17 mouse cellular contexts compared by ENCODE assay signal in genomic region chr2:164183340-164183739, GRCm38 (mm10). TPM values are rescaled to one million over a fixed set of nuclear protein-coding genes. Genes with fewer than 3 reads are reported as not detected.
"Had no signal": no experiment of that assay in that cellular context is flagged by ENCODE, and none has a peak within 500 bp of the region (broad histone marks: within the 10 kb centered on the region; RNA-seq: fewer than 3 reads in every experiment).

No protein-coding gene starts in this region.

- H3K4me3 ChIP-seq: layer of hippocampus, adult 2 months; liver, embryonic 12.5 days; lung, embryonic 15.5 days; midbrain, embryonic 12.5 days; neural tube, embryonic 13.5 days had no signal

- H3K27me3 ChIP-seq: lung, embryonic 15.5 days; neural tube, embryonic 13.5 days had no signal

- H3K36me3 ChIP-seq: liver, embryonic 12.5 days; lung, embryonic 15.5 days; midbrain, embryonic 12.5 days; neural tube, embryonic 13.5 days had no signal

- ATAC-seq: hindbrain, postnatal 0 days; liver, embryonic 12.5 days; midbrain, embryonic 16.5 days had no signal

- H3K4me2 ChIP-seq: liver, embryonic 12.5 days; lung, embryonic 15.5 days; midbrain, embryonic 12.5 days; neural tube, embryonic 13.5 days had no signal

- H3K27ac ChIP-seq: hindbrain, postnatal 0 days; layer of hippocampus, adult 2 months; liver, embryonic 12.5 days; lung, embryonic 15.5 days; midbrain, embryonic 12.5 days; neural tube, embryonic 13.5 days had no signal

- H3K4me1 ChIP-seq: liver, embryonic 12.5 days; lung, embryonic 15.5 days; neural tube, embryonic 13.5 days had no signal

- H3K9me3 ChIP-seq: liver, embryonic 12.5 days; lung, embryonic 15.5 days; midbrain, embryonic 12.5 days; neural tube, embryonic 13.5 days had no signal

- DNase-seq: left cerebral cortex, postnatal 4 days; retina, postnatal 1 day; right cerebral cortex, postnatal 4 days; spleen, adult 18-20 months; thymus, adult 18-20 months; thymus, postnatal 14 days had no signal

- H3K9ac ChIP-seq: liver, embryonic 12.5 days; lung, embryonic 15.5 days; midbrain, embryonic 12.5 days; neural tube, embryonic 13.5 days had no signal

RNA-seq across cellular contexts. Expression of gene Wfdc5, which starts 0.8 kb away (rescaled TPM):
- polyA plus RNA-seq: hindbrain, postnatal 0 days; intestine, embryonic 14.5 days; liver, embryonic 12.5 days; liver, embryonic 16.5 days; lung, embryonic 15.5 days; midbrain, embryonic 12.5 days; midbrain, embryonic 16.5 days; neural tube, embryonic 13.5 days; stomach, embryonic 14.5 days had no signal

RNA-seq across cellular contexts. Expression of gene Wfdc12, which starts 7.1 kb away (rescaled TPM):
- polyA plus RNA-seq: hindbrain, postnatal 0 days; intestine, embryonic 14.5 days; liver, embryonic 12.5 days; liver, embryonic 16.5 days; lung, embryonic 15.5 days; midbrain, embryonic 12.5 days; midbrain, embryonic 16.5 days; neural tube, embryonic 13.5 days; stomach, embryonic 14.5 days had no signal

RNA-seq across cellular contexts. Expression of gene Kcns1, which starts 12.4 kb away (rescaled TPM):
- polyA plus RNA-seq: liver, embryonic 12.5 days; liver, embryonic 16.5 days; lung, embryonic 15.5 days had no signal

RNA-seq across cellular contexts. Expression of gene Wfdc15a, which starts 16.6 kb away (rescaled TPM):
- polyA plus RNA-seq: hindbrain, postnatal 0 days; intestine, embryonic 14.5 days; limb, embryonic 14.5 days; liver, embryonic 12.5 days; liver, embryonic 16.5 days; lung, embryonic 15.5 days; midbrain, embryonic 12.5 days; midbrain, embryonic 16.5 days; neural tube, embryonic 13.5 days; stomach, embryonic 14.5 days had no signal

RNA-seq across cellular contexts. Expression of gene Wfdc15b, which starts 38.1 kb away (rescaled TPM):
- polyA plus RNA-seq: hindbrain, postnatal 0 days; limb, embryonic 14.5 days; liver, embryonic 12.5 days; midbrain, embryonic 12.5 days; midbrain, embryonic 16.5 days; neural tube, embryonic 13.5 days had no signal
